Mouse (Mus musculus) lung, postnatal 4 days (tissue): ENCODE measurements around the gene Furin.

Experiments
- DNase-seq, 2 experiments: peaks; one replicate each; pipeline ENCODE4 v3.0.0; 2021

Gene Furin

GRCm38 (mm10) chr7:80426363-80426762 lies 21.1 kb upstream of the Furin start:
- DNase-seq = peak; percentile 61 to 70

- no peak for DNase-seq
Observed at GRCm38 (mm10) chr7:80424722-80425121, 19.5 kb upstream of the Furin start.

GRCm38 (mm10) chr7:80422759-80423480 lies 17.7 kb upstream of the Furin start:
- no peak for DNase-seq

- DNase-seq = no peak
Observed at GRCm38 (mm10) chr7:80421576-80421975, 16.3 kb upstream of the Furin start.

DNA sequence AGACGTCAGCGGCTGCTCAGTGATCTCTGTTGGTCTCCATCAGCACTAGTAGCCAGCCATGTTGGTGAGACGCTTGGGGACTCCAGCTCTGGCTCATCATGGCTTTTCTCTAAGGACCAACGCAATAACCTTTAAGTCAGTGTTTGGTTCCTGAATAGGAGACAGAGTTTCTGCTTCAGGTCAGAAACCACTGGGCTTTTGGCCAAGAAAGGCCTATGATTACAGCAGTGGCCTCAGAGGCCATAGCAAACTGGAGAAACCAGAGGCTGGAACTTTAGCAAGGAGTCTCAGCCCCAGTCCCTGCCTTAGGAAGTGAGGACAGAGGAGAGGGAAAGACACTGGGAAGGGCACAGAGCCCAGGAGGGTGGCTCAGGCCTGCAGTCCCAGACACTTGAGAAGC lies 15.3 kb upstream of the Furin start:
- DNase-seq = no peak

- DNase-seq = no peak
Observed at GRCm38 (mm10) chr7:80419278-80419677, 14.0 kb upstream of the Furin start.

GRCm38 (mm10) chr7:80418036-80418435 lies 12.8 kb upstream of the Furin start:
- no peak for DNase-seq

- DNase-seq = no peak
Observed at GRCm38 (mm10) chr7:80417601-80418000, 12.4 kb upstream of the Furin start.

GRCm38 (mm10) chr7:80416969-80417368 lies 11.7 kb upstream of the Furin start:
- DNase-seq = no peak

GRCm38 (mm10) chr7:80414303-80414855 lies 9.1 kb upstream of the Furin start:
- no peak for DNase-seq

- no peak for DNase-seq
Observed at GRCm38 (mm10) chr7:80413512-80414302, 8.5 kb upstream of the Furin start.

DNA sequence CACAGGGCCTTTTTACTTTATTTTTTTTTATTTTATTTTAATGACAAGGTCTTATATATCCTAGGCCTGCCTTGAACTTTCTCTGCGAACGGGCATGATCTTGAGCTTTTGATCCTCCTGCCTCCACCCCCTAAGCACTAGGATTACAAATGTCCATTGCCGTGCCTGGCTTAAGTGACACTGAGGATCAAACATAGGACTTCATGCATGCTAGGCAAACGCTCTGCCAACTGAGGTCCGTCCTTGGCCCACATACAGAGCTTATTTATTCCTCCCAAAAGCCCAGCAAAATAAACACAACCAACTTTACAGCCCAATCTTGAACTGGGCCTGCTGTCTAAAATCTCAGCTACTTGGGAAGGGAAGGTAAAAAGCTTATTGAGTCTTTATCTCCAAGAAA lies 7.5 kb upstream of the Furin start:
- DNase-seq = no peak

DNA sequence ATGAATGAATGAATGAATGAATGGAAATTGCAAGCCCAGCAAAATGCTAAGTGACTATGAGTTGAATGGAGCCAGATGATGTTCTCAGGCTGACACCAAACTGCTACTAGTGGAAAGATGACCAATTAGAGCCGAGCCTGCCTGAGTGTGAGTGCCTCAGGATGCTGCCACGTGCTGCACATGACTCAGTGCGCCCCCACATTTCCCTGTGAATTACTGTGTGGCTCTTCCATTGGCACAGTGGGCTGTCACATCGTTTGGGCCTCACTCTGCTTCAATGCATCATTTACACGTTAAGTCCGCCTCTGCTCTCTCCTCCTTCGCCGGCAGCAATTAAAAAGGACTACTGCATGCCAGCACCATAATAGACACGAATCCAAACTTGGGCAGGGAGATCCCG lies 7.0 kb upstream of the Furin start:
- no peak for DNase-seq

- no peak for DNase-seq
Observed at GRCm38 (mm10) chr7:80410380-80410779, 5.1 kb upstream of the Furin start.

DNA sequence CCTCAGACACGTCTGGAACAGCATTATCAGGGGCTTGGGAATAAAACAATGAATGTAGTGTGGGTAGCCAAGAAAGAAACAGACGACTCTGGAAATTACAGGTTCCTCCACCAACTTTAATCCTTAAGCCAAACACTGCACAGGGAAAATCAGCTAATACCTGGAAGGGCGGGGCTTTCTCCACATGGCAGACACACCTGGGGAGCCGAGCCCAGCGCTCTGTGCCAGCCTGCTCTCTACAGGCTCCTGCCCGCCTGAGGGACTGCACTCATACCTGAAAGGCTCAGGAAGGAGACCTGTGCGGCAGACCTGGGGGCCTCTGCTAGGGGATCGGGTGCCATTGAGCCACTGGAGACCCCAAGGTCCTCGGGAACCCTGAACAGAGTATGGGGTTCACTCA lies 2.5 kb upstream of the Furin start:
- no peak for DNase-seq

DNA sequence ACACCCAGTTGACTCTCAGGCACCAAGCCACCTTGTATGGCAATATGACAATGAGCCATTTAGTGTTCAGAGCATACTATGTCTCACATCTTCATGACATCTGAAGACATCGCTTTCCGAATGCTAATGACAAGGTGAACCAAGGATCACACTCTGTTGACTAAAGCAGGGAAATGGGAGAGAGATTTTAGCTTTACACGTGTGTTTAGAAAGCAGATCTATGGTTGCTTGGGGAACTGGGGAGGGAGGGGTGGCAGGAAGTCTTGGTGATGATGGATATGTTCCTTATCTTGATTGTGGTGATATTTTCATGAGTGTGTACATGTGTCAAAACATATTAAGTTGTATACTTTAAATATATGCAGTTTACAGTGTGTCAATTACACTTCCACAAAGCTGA lies 950 bp upstream of the Furin start:
- DNase-seq = no peak

DNA sequence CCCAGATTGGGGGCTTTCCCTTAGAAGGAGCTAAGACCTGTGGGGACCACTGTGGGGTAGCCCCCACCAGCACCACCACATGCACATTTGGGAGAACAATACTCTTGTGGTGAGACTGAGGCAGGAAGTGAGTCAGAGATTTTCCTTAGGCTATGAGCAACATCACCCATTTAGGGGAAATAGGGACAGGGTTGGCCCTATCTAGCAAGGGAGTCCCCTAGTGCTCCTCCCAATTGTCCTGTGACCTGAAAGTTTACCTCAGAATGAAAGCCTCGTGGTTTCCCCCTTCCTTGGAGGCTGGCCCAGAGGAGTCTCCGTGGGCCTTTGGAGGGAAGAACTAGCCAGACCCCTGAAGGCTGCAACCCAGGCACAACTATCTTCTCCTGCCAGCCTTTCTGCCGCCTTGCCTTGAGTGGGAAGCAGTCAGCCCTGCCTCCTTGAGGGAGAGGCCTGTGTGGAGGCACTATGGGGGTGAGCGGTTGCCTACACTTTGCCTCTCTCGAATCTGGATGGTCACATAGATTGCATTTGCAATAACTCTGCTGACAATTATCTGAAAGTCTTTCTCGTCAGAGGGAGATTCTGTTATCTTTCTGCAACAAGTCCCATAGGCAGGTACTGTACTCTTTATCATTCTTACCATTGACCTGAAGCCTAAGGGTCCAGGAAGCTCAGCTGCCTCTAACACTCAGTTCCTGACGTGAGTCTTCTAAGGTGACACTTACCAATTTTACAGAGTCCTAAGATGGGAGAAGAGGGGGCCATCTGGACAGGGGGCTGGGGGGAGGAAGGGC lies 938 bp downstream of the Furin start:
- peak in 1 of 2 experiments; percentile 49 for DNase-seq

- DNase-seq = peak; percentile 77 to 86
Observed at GRCm38 (mm10) chr7:80403551-80403950, 1.7 kb downstream of the Furin start.

- DNase-seq = peak; percentile 79 to 89
Observed at GRCm38 (mm10) chr7:80402651-80403321, 2.5 kb downstream of the Furin start.

DNA sequence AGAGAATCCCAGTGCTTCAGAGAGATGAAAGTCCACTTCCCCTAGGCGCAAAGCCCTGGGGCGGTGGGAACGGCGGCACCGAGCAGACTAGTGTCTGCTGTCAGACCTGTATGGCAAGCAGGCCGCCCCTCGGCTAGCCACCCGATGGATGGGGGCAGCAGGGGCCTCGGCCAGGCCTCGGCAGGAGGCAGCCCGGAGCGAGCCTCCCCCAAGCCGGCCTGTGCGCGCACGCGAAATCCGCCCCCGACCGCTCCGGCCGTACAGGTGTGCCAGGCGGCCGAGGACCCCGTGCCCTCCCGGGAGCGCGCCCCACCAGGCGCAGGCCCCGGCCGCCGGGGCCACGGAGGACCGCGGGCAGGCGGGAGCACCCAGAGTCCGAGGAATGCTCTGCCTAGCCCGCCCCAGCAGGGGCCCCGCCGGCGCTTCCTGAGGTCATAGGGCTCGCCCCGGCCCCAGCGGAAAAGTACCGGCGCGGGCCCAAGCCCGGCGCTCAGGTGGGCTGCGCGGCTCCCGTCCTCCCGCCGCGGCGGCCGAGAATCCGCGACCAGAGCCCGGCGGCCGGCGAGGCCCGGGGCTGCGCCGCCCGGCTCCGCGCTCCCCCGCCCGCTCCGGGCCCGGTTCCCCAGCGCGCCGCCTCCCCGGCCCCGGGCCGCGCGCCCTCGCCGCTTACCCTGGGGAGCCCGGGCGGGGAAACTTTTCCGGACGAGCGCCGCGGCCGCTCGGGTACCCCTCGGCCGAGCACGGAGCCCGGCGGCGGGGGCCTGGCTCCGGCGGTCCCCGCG lies 3.2 kb downstream of the Furin start:
- peak; percentile 70 to 77 for DNase-seq

DNA sequence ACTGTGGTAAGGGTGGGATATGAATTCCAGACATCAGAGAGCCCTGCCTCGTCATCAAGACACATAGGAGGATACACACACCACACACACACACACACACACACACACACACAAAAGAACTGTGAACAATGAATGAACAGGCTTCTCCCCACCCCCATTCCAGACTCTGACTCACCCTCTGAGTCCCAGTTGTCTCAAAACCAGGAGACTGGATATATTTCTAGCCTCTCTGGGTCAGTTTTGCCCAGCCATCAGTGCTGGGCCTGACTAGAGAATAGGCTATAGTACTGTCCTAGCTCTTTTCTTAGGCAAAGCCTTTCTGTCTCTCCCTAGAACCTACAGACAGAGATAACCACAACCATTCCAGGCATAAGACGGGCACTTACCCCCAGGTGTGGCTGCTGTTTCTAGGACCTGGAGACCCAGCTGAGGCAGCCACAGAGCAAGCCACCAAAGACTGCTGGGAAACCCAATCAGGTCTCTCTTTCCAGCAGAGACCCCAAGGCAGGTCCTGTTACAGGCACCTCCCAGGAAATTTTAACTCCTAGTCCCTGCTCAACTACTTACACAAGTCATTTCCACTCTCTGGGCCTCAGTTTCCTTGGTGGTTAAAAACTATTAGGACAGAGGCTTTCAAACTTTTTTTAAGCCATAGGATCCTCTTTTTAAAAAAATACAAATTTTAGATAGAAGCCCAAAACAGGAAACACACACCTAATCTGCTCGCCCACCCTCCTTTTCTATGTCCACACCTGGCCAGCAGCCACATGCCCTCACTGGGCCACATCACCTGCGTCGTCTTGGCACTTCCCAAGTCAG lies 4.0 kb downstream of the Furin start:
- DNase-seq = no peak
